Mouse (Mus musculus) induced T-regulatory cell, adult 2 months (primary cell): ENCODE measurements at regions not wholly inside any gene's neighbourhood (a gene's known extent, or its start where the extent isn't known, plus 50 kb on each side); places are given as distances from the start of the nearest gene placed in this dataset.
"Not testable (repeated sequence)": the region's sequence is repeated elsewhere in the genome, so short reads cannot be mapped to it uniquely, and the experiment has no call there.

Experiments
- DNase-seq: peaks from one replicate; pipeline ENCODE4 v3.0.0-alpha.2; 2012; ENCODE audit warnings: low read depth

DNA sequence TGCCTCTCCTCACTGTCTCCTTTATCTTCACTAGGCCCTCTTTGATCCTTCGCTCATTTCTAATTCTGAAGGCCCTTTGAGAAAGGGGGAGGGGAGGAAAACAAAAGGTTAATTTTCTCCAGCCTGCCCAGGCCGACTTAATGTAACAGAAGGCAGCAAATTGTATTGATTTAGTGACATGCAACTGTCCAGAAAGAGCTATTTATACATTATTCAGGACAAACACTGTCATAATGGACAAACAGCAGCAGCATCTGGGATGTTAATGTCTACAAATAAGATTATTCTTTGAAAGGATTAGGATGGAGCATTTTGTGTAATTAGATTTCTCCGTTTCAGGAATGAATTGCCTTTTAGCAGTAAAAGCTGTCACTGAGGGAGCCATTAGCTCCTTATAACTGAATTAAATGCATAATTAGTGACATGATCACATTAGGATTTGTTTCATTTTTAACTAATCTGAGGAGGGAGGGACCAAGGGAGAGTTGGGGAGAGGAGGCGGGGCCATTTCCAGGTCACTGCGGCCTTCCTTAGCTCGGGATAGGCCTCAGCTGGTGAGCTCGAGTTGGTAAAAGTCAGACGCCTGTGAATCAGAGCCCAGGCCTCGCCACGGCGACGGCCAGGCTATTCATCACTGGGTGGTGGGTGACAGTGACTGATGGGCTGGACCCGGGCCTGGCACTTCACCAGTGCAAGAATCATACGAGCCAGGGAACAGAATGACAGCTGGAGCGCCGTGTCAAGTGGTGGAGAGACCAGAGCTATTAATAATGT is 167.7 kb downstream of the Nkx6-1 start:
- no peak for DNase-seq

GRCm38 (mm10) chr5:101496161-101496560 is 168.6 kb downstream of the Nkx6-1 start:
- no peak for DNase-seq

GRCm38 (mm10) chr5:101445792-101446191 is 219.0 kb downstream of the Nkx6-1 start:
- no peak for DNase-seq

DNA sequence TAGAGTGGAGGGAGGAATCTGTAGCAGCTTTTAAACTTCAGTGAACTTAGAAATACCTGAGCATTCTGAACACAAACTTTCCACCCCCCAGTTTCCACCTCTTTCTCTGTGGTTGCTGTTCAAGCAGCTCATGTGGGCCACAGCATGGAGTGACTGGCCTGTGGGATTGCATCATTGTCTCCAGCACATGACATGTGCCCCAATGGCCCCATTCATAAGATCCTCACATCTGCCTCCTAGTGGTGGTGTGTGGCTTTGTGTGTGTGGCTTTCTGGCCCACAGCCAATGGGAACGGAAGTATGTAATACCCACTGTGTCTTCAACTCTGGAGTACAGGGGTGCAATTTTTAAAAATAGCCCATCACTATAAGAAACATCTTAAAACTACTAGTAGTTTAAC is 223.0 kb downstream of the Nkx6-1 start:
- peak; percentile 0 for DNase-seq

DNA sequence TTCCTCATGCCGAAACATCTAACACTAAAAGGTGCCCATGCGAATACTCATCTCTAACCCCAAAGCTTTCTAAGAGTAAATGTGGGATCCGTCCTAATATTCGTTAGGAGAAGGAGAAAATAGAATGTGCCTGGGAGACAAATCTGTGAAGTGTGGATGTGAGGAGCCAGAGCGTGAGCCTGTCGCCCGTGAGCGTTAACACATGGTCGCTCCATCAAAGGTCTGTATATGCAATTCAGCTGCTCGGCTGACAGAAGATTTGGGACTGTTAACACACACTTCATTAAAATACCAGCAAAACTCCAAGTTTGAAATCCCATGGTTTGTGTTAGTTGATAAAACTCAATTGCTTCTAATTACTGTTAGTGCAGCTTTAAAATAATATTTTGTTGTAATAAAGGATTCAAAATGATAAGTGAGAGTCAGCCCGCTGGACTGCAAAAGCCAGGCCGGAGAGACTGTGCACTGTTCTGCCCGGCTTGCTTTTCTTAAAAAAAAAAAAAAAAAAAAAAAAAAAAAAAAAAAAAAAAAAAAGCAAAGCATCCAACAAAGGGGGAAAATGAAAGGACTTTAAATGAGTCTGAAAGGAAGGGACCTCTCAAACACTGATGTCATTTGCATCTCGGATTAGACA is 227.0 kb downstream of the Nkx6-1 start:
- DNase-seq: no peak

- no peak for DNase-seq
Observed at GRCm38 (mm10) chr5:101426067-101426771, 238.6 kb downstream of the Nkx6-1 start.

DNA sequence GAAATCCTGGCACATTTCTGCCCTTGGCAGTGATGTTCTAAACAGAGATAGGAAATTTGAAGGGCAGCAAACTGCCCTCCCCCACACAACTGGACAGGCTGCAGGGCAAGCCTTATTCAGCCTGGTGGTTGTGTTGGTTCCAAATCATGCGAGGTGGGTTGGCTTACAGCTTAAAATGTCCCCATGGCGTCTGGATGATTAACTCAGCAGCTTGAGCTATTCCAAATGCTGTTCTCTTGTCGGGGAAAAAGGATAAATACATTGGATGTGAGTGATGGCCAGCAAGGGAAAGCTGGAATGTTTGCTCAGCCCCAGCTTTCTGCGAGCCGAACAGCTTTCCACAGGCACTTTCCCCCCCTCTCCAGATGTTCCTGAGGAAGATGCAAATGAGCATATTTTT is 280.5 kb downstream of the Nkx6-1 start:
- DNase-seq: no peak

GRCm38 (mm10) chr5:101381361-101381760 is 283.4 kb downstream of the Nkx6-1 start:
- DNase-seq: no peak

- DNase-seq: no peak
Observed at GRCm38 (mm10) chr5:101376657-101377056, 288.1 kb downstream of the Nkx6-1 start.

- DNase-seq: no peak
Observed at GRCm38 (mm10) chr5:101374129-101374528, 290.7 kb downstream of the Nkx6-1 start.

- DNase-seq: no peak
Observed at GRCm38 (mm10) chr5:101372204-101372603, 292.6 kb downstream of the Nkx6-1 start.

DNA sequence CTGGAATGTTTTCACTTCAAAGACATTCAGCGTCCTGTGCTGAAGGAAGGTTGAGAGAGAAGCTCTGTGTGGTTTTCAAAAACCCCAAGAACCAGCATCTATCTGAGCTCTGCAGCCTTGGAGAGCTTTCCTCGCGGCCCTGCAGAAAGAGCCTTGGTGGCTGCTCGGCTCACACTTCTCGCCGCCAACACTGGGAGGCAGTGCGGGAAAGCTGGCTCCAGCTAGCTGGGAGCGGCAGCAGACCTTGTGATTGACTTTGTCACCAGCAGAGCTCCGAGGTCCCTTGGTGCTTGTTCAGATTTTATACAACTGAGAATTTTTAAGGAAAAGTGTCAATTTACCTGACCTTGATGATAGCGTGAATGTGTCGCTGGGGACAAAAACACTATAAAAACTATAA is 299.4 kb downstream of the Nkx6-1 start:
- DNase-seq: no peak

GRCm38 (mm10) chr5:101359986-101360385 is 304.8 kb downstream of the Nkx6-1 start:
- DNase-seq: no peak

DNA sequence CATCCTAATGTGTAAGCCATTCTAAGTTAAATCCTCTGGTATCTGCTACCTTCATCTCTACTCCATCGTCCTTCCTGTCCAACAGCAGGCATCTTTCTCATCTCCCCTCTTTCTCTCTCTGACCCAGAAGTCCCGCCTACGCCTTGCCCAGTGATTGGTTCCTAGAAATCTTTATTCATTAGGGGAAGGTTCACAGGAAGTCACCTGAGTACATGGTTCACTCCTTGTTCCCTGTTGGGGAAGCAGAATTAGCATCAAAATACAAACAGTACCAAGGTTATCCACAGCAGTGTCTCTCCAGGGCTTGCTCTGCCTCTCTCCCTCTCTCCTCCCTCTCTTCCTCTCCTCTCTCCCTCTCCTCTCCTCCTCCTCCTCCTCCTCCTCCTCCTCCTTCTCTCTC is 319.4 kb downstream of the Nkx6-1 start:
- no peak for DNase-seq

DNA sequence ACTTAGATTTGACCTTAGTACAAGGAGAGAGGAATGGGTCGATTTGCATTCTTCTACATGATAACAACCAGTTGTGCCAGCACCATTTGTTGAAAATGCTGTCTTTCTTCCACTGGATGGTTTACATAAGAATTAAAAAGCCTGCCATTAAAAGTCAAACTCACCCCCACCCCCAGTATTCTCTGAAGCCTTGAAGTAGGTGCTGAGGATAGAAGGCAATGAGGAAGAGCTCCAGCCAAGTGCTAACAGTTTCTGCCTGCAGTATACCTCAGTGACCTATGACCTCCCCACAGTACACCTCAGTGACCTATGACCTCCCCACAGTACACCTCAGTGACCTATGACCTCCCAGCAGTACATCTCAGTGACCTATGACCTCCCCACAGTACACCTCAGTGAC is 328.4 kb downstream of the Nkx6-1 start:
- not testable (repeated sequence) for DNase-seq

DNA sequence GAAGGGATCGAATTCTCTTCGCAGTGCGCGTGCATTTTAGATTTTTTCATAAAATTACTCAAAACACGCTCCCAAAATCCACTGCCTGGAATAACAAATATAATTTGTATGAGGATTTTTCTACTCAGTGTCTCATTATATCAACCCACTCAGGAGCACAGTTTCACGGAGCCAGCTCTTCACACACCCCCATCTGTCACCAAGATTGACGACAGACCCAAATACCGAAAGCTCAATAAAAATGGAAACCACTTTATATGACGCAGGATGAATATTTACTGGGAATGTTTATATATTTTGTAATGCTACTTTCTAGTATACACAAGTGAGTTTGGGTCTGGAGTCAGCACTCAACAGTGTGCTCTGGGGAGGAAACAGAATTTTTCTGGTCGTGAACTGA is 333.0 kb downstream of the Nkx6-1 start:
- no peak for DNase-seq

DNA sequence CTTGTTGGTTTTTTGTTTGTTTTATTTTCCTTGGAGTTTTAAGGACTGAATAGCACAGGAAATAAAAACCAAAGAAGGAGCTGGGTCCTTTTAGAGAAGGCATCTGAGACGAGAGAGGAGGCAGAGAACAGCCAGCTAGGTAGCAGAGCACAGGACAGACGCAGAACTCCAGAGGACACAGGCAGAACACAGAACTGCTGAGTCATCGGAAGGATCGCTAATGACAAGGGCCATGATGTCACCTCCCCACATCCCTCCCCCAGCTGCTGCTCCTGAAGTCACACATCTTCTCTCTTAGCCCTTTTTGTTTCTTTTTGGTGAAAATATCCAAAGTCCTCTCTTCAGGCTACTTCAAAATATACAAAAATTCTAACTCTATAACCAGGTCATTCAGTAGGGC is 338.7 kb downstream of the Nkx6-1 start:
- no peak for DNase-seq

- no peak for DNase-seq
Observed at GRCm38 (mm10) chr5:101323041-101323950, 341.5 kb downstream of the Nkx6-1 start.

GRCm38 (mm10) chr5:101299986-101300385 is 364.8 kb downstream of the Nkx6-1 start:
- DNase-seq: no peak

DNA sequence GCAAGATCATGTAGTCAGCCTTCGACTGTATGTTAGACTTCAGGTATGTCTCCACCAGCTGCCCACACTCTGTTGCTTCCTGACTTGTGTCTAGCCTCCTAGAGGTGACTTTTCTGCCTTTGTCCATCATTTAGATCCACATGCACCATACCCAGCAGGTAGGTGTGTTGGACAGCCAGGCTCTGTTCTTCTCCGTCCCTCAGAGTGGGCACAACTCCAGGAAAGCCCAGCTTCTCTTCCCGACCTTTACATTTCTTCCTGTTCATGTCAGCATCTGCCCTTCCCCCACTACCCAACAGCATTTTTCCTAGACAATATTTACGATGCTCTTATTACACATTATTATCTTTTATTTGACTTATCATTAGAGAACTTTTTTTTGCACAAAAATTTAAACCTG is 366.4 kb downstream of the Nkx6-1 start:
- DNase-seq: no peak

DNA sequence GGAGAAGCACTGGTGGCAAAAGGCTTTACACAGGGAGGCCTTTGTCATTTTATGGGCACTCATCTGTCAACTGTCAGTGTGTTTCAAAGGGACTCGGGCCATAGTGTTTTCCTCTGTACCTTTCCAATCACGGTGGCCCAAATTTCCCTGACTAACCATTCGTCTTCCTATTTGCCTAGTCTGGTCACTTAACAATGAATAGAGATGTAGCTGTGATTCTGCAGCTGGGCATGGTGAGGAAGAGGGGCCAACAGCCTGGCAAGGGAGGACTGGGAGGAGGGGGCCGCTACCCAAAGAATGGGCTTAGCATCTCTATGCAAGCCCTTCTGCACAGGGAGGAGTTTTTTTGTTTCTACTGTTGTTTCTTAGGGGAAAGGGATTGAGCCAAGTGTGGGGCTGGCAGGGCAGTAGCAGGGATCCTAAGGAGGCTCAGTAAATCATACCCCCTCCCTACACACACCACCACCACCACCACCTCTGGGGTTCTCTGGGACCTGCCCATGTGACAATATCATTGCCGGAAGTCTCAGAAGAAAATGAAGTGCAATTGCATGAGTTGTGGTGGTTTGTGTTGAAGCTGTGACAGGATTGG is 367.2 kb downstream of the Nkx6-1 start:
- no peak for DNase-seq

DNA sequence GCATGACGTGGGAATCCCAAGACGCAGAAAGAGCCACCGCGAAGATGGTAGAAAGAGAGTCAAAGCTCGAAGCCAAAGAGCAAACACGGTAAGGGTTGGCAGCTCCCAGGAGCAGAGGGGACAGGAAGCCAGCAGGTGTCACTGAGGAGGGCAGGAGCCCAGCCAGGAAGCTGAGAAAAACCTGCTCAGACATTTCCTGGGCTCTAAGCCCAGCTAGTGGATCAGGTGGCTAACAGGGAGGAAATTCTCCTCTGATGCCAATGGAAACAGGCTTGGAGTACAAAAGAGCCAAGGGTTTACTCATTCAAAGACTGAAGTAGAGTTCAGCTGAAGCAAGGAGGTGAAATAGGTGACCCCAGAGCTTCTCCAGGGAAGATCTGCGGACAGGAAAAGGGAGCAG is 368.9 kb downstream of the Nkx6-1 start:
- no peak for DNase-seq
